Mouse (Mus musculus): ENCODE measurements around the gene Lrtm2. TPM values are rescaled to one million over a fixed set of nuclear protein-coding genes. Genes with fewer than 3 reads are reported as not detected.

Gene Lrtm2
- polyA plus RNA-seq (2012; rRNA removed) = 0.11 and 0.29 TPM in 2 replicates

DNA sequence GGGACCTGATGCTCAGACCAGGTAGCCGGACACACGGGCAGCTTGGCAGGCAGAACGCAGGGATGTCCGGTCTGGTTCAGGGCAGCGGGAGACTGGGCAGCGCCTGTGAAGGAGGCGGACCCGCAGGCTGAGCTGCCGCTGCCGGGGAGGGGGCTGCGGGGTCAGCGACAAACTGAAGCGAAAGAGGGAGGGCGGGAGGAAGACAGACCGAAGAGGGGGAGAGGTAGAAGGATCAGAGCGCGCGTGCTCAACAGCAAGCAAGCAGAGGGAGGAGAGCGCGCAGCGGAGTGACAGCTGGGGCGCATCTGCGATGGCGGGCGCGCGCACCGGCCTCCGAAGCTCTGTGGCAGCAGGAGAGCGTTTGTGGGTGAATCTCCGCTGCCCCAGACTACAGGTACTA, at the start of gene Lrtm2:
Gene Lrtm2 (minus strand): TSS at position 261 of the 400 bp plus-strand sequence.

Other genes starting within 250 kb of the Lrtm2 start
- 19.4 and 24.7 TPM in 2 replicates for gene Dcp1b, start 155.5 kb downstream of the Lrtm2 start, polyA plus RNA-seq (2012; rRNA removed)
- gene Cacna1c, start 134.3 kb downstream of the Lrtm2 start, polyA plus RNA-seq (2012; rRNA removed) = 7.7 and 16.3 TPM in 2 replicates
- gene Cacna2d4, start 94.2 kb downstream of the Lrtm2 start, polyA plus RNA-seq (2012; rRNA removed) = 0.01 and 0.02 TPM in 2 replicates
- gene Adipor2, start 86.9 kb upstream of the Lrtm2 start, polyA plus RNA-seq (2012; rRNA removed) = 30.0 and 40.9 TPM in 2 replicates
- gene Fbxl14, start 148.9 kb upstream of the Lrtm2 start, polyA plus RNA-seq (2012; rRNA removed) = 51.8 and 54.2 TPM in 2 replicates
- 8.2 and 10.1 TPM in 2 replicates for gene Wnt5b, start 213.6 kb upstream of the Lrtm2 start, polyA plus RNA-seq (2012; rRNA removed)

All from central nervous system, embryonic 11.5 days (tissue).